Mouse (Mus musculus): Measurements from ENCODE around the gene Fbn1. TPM values are rescaled to one million over a fixed set of nuclear protein-coding genes. Genes with fewer than 3 reads are reported as not detected.

Fbn1 gene
- total and polyA plus RNA-seq, 3 experiments = 15.0 to 43.9 (median 28.8) TPM

DNA sequence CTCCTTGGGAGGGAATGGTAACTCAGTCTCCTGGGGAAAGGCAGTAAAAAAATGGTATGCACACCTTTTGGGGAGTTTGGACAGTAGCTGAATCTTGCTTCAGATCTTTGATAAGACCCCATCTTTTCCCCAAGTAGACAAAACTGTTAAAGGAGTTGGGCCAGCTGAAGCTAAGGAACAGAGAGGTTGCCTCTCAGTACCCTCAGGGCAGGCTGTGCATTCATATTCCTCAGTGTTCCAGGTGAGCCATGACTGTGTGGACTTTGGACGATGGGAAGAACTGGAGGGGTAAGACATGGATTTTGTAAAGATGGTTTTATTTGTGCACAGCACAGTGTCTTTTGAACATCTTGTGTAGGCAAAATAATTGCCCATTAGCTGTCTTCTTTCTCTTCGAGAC lies 247.5 kb downstream of the Fbn1 start:
- Histone ChIP-seq H3K9ac (ENCODE audit: low read depth, low read length) (no peak overlapping the region), H3K36me3 (ENCODE audit: control insufficient read depth, insufficient read depth, low read length) (no peaks in the 10 kb centered on the region), H3K27ac (no peak overlapping the region), H3K27me3 (ENCODE audit: control insufficient read depth, insufficient read depth, low read length) (no peaks in the 10 kb centered on the region), H3K4me1 (ENCODE audit: control insufficient read depth, insufficient read depth, low read length) (no peaks in the 10 kb centered on the region; the same call in 1 of the 2 replicates), H3K4me3 (no peak overlapping the region), H3K79me2 (replicated peaks; ENCODE audit: control insufficient read depth, insufficient read depth, low read length) (no peaks in the 10 kb centered on the region)
- DNase-seq = no peak
- 73% methylated on average over 2 of the region's 2 CpGs for WGBS
- TF ChIP-seq EP300 (IDR thresholded peaks at IDR 0.05; ENCODE audit: insufficient read depth, low read depth, low read length) = no peak
- no peak for TF ChIP-seq POLR2A (IDR thresholded peaks at IDR 0.05; ENCODE audit: insufficient read depth, low read depth, low read length)
- no peak for TF ChIP-seq CTCF (IDR thresholded peaks at IDR 0.05)
- intact Hi-C loops (cut with DNase I) = no loop called here

DNA sequence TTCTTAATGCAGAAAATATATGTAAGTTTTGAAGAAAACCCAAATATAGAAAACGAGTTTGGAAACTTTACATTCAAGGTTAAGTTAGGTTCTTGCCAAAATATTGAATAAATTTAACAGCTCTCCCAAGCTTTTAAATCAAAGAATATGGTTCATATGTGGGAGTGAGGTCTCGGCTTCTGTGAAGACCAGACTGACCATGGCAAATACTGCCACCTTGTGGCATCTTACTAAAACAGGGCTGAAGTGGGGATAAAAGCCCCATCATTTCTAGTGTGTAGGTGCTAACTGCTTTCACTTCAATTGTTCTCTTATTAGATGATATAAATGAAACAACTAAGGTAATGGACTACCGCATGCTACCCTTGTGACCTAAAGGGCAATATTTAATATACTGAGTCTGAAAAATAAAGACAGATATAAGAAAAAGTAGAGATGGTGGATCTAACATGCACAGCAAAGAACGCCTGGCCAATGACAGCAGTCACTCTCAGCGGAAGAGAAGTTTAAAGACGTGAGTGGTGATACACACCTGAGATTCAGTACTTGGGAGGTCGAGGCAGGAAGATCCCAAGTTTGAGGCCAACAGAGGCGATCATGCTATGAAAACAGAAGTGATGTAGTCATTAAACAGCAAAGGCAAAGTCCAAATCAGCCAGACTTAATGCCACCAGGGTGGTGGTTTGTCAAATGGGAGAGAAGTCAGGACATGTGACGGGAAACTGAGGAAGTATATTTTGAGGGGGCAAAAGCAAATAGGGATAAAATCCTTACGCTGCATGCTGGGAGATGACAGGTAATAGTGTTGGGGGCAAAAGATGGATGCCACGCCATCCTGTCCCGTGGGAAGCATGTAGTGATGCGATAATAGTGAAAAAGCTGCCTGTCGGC lies 248.3 kb downstream of the Fbn1 start:
- H3K4me1 ChIP-seq (ENCODE audit: control insufficient read depth, insufficient read depth, low read length) = no peaks in the 10 kb centered on the region; the same call in 1 of the 2 replicates
- no peak overlapping the region for H3K4me3 ChIP-seq
- no peak overlapping the region for H3K27ac ChIP-seq
- H3K9ac ChIP-seq (ENCODE audit: low read depth, low read length) = no peak overlapping the region
- H3K36me3 ChIP-seq (ENCODE audit: control insufficient read depth, insufficient read depth, low read length) = no peaks in the 10 kb centered on the region
- no peaks in the 10 kb centered on the region for H3K27me3 ChIP-seq (ENCODE audit: control insufficient read depth, insufficient read depth, low read length)
- no peak for DNase-seq
- H3K79me2 ChIP-seq (replicated peaks; ENCODE audit: control insufficient read depth, insufficient read depth, low read length) = no peaks in the 10 kb centered on the region
- WGBS = 85% methylated on average over 14 of the region's 14 CpGs
- intact Hi-C loops (cut with DNase I) = no loop called here
- TF ChIP-seq EP300 (IDR thresholded peaks at IDR 0.05; ENCODE audit: insufficient read depth, low read depth, low read length) = no peak
- peak; percentile 82 for TF ChIP-seq CTCF (IDR thresholded peaks at IDR 0.05)

DNA sequence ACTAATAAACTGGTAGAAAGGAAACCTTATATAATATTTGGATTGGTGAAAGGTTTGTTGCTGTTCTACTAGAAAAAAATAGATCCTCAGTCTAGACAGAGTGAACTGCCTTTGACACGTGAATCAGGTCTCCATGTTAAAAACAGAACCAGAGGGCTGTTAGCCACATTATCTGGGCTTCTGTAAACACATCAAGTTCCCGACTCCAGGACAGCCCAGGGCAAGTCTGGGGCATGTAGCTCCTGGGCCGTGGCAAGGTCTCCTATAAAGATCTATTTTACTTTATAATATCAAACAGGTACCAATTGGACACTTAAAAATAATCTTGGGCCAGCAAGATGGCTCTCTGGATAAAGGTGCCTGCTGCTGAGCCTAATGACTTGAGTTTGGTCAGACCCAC lies 251.9 kb downstream of the Fbn1 start:
- no peak for TF ChIP-seq CTCF (IDR thresholded peaks at IDR 0.05)
- TF ChIP-seq EP300 (IDR thresholded peaks at IDR 0.05; ENCODE audit: insufficient read depth, low read depth, low read length) = no peak
- TF ChIP-seq POLR2A (IDR thresholded peaks at IDR 0.05; ENCODE audit: insufficient read depth, low read depth, low read length) = no peak
- no peaks in the 10 kb centered on the region for H3K79me2 ChIP-seq (replicated peaks; ENCODE audit: control insufficient read depth, insufficient read depth, low read length)
- H3K9ac ChIP-seq (ENCODE audit: low read depth, low read length) = no peak overlapping the region
- 66% methylated on average over 3 of the region's 3 CpGs for WGBS
- DNase-seq = no peak
- intact Hi-C loops (cut with DNase I) = no loop called here
- H3K4me1 ChIP-seq (ENCODE audit: control insufficient read depth, insufficient read depth, low read length) = peaks cover 1% of the 10 kb centered on the region; the same call in 1 of the 2 replicates
- no peaks in the 10 kb centered on the region for H3K36me3 ChIP-seq (ENCODE audit: control insufficient read depth, insufficient read depth, low read length)
- no peaks in the 10 kb centered on the region for H3K27me3 ChIP-seq (ENCODE audit: control insufficient read depth, insufficient read depth, low read length)
- no peak overlapping the region for H3K27ac ChIP-seq
- H3K4me3 ChIP-seq = no peak overlapping the region

DNA sequence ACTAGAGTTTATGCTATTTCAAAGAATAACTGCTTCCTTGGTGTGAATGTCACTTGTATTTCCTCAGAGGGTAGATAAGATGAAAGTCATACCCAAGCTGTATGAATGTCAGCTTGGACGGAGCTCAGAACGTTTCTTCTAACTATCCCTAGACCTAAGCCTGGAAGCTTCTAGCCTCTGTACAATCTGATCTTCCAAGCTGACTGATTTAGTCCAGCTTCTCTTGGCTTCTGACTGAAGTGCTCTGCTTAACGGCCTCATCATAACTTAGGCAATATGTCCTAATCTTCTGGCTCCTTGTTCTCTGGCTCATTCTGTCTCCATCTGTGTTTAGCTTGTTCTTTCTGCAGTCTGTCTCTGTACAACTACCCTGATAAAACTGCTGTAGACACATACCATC lies 253.2 kb downstream of the Fbn1 start:
- TF ChIP-seq POLR2A (IDR thresholded peaks at IDR 0.05; ENCODE audit: insufficient read depth, low read depth, low read length) (no peak), CTCF (IDR thresholded peaks at IDR 0.05) (no peak), EP300 (IDR thresholded peaks at IDR 0.05; ENCODE audit: insufficient read depth, low read depth, low read length) (no peak)
- no peak overlapping the region for H3K27ac ChIP-seq
- 72% methylated on average over 3 of the region's 3 CpGs for WGBS
- H3K9ac ChIP-seq (ENCODE audit: low read depth, low read length) = no peak overlapping the region
- intact Hi-C loops (cut with DNase I) = no loop called here
- H3K27me3 ChIP-seq (ENCODE audit: control insufficient read depth, insufficient read depth, low read length) = no peaks in the 10 kb centered on the region
- H3K36me3 ChIP-seq (ENCODE audit: control insufficient read depth, insufficient read depth, low read length) = no peaks in the 10 kb centered on the region
- DNase-seq = no peak
- H3K79me2 ChIP-seq (replicated peaks; ENCODE audit: control insufficient read depth, insufficient read depth, low read length) = no peaks in the 10 kb centered on the region
- no peak overlapping the region for H3K4me3 ChIP-seq
- peaks cover 1% of the 10 kb centered on the region; the same call in 1 of the 2 replicates for H3K4me1 ChIP-seq (ENCODE audit: control insufficient read depth, insufficient read depth, low read length)

DNA sequence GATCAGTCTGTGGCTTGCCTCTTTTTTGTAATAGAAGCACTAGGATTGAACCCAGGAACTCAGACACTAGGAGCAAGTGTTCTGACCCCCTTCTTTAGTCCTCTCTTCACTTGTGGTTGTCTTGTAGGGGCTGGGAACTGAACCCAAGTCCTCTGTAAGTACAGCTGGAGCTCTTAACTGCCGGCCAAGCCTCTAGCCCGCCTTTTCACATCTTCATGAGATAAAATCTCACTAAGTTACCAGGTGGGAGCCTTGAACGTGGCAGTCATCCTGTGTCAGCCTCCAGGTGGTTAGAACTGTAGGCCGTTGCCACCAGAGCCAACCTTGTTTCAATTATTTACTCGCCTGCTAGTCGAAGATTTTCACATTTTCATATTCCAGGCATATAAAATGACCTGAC lies 254.1 kb downstream of the Fbn1 start:
- TF ChIP-seq POLR2A (IDR thresholded peaks at IDR 0.05; ENCODE audit: insufficient read depth, low read depth, low read length) (no peak), EP300 (IDR thresholded peaks at IDR 0.05; ENCODE audit: insufficient read depth, low read depth, low read length) (no peak), CTCF (IDR thresholded peaks at IDR 0.05) (no peak)
- intact Hi-C loops (cut with DNase I) = no loop called here
- Histone ChIP-seq H3K4me3 (no peak overlapping the region), H3K36me3 (ENCODE audit: control insufficient read depth, insufficient read depth, low read length) (no peaks in the 10 kb centered on the region), H3K27ac (no peak overlapping the region), H3K4me1 (ENCODE audit: control insufficient read depth, insufficient read depth, low read length) (peaks cover 1% of the 10 kb centered on the region; the same call in 1 of the 2 replicates), H3K79me2 (replicated peaks; ENCODE audit: control insufficient read depth, insufficient read depth, low read length) (no peaks in the 10 kb centered on the region), H3K27me3 (ENCODE audit: control insufficient read depth, insufficient read depth, low read length) (no peaks in the 10 kb centered on the region), H3K9ac (ENCODE audit: low read depth, low read length) (no peak overlapping the region)
- no peak for DNase-seq
- WGBS = 95% methylated on average over 6 of the region's 6 CpGs

DNA sequence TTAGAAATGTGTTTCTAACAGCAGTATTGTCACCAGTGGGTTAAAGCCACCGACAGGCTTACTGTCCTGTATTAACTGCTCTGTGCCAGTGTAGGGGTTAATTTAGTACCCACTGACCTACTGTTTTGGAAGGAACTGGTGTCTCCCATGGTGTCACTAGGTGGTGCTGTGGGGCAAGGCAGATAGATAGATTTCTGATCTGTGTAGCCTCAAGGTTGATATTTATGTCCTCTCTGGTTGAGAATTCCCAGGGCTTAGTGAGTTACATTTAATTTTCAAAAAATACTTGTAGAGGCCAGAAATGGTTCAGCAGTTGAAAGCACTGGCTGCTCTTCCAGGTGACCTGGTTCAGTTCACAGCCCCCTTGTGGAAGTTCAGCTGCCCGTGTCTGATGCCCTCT lies 255.5 kb downstream of the Fbn1 start:
- H3K27ac ChIP-seq = no peak overlapping the region
- TF ChIP-seq EP300 (IDR thresholded peaks at IDR 0.05; ENCODE audit: insufficient read depth, low read depth, low read length) = no peak
- TF ChIP-seq CTCF (IDR thresholded peaks at IDR 0.05) = peak; percentile 61
- no peaks in the 10 kb centered on the region for H3K36me3 ChIP-seq (ENCODE audit: control insufficient read depth, insufficient read depth, low read length)
- no peaks in the 10 kb centered on the region for H3K79me2 ChIP-seq (replicated peaks; ENCODE audit: control insufficient read depth, insufficient read depth, low read length)
- peaks cover 1% of the 10 kb centered on the region; the same call in 1 of the 2 replicates for H3K4me1 ChIP-seq (ENCODE audit: control insufficient read depth, insufficient read depth, low read length)
- H3K4me3 ChIP-seq = no peak overlapping the region
- intact Hi-C loops (cut with DNase I) = no loop called here
- no peak overlapping the region for H3K9ac ChIP-seq (ENCODE audit: low read depth, low read length)
- DNase-seq = peak in 1 of 2 experiments; percentile 18
- 63% methylated on average over 2 of the region's 2 CpGs for WGBS
- no peaks in the 10 kb centered on the region for H3K27me3 ChIP-seq (ENCODE audit: control insufficient read depth, insufficient read depth, low read length)

Measured in heart, adult 2 months (tissue).